Mouse (Mus musculus) frontal cortex, postnatal 10 days (tissue): ENCODE results near the gene Shisa7.
"Not testable (repeated sequence)": the region's sequence is repeated elsewhere in the genome, so short reads cannot be mapped to it uniquely, and the experiment has no call there.

Experiments used
- DNase-seq, 2 experiments: peaks; one replicate each; pipeline ENCODE4 v3.0.0; 2022; ENCODE audit warnings: low spot score in 2 of 2, mixed read lengths in 1 of 2

Shisa7 gene

DNA sequence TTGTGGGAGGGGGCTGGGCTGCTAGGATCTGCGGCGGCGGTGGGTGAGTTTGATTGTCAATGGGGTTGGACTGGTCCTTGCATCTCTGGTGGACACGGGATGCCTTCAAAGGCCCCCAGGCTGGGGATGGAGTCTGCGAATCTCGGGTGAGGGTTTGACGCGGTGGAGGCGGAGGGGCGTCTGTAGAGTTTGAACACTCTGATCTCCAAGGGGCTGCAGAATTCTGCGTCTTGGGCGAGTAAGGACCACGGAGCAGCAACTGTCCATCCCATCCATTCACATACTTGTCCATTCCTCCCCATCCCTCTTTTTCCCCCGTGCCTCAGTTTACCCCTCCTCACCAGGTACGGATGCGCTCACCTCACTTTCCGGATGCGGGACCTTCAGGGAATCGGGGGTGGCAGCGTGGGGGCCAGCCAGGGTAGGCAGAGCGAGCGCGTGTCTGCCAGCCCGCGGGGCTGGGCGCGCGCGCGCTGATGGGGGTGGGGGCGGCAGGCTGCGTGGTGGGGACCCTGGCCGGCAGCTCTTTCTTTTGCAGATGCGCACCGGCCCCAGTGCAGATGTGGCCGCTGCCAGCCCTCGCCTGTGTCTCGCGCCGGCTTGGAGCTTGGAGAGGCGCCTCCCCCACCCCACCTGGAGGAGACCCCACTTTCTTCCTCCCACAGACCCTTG is at the start of gene Shisa7:
TSS of gene Shisa7 (minus strand) at position 452 of the 672 bp plus-strand sequence.
- peak in 1 of 2 experiments; percentile 50 for DNase-seq

GRCm38 (mm10) chr7:4886680-4887079 is 42.2 kb upstream of the Shisa7 start:
- DNase-seq, result no peak

- not testable (repeated sequence) for DNase-seq
These were observed 34.5 kb upstream of the Shisa7 start for GRCm38 (mm10) chr7:4879036-4879435.

- no peak for DNase-seq
These were observed 33.7 kb upstream of the Shisa7 start for GRCm38 (mm10) chr7:4878186-4878585.

- DNase-seq, result no peak
These were observed 32.7 kb upstream of the Shisa7 start for GRCm38 (mm10) chr7:4877226-4877625.

DNA sequence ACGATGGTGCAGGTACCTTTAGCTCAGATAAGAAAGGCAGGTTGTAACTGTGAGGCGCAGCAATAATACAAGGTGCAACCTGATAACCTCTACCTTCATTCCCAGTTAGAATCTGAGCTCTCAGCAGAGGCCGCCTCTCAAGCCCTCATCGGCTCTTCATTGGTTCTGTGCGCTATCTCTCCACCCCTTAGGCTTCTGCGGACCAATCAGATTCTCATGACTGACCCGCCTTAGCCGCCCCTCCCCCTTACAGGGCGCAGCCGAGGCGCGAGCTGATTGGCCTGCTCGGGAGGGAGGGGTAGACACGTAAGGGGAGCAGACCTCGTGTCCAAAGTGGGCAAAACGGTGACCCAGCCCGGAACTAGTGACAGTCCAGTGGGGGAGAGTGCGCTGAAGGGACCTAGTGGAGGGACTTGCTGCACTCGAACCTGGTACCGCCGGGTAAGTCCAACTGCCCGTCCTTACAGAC is 32.3 kb upstream of the Shisa7 start, which contains the start of gene Isoc2a:
TSS of gene Isoc2a (plus strand) at position 401 of the 469 bp plus-strand sequence.
- DNase-seq, result peak; percentile 83 to 85

- no peak for DNase-seq
These were observed 25.6 kb upstream of the Shisa7 start, which contains the start of gene Isoc2b for GRCm38 (mm10) chr7:4870133-4870532. Isoc2b (minus strand) TSS chr7:4870258.

DNA sequence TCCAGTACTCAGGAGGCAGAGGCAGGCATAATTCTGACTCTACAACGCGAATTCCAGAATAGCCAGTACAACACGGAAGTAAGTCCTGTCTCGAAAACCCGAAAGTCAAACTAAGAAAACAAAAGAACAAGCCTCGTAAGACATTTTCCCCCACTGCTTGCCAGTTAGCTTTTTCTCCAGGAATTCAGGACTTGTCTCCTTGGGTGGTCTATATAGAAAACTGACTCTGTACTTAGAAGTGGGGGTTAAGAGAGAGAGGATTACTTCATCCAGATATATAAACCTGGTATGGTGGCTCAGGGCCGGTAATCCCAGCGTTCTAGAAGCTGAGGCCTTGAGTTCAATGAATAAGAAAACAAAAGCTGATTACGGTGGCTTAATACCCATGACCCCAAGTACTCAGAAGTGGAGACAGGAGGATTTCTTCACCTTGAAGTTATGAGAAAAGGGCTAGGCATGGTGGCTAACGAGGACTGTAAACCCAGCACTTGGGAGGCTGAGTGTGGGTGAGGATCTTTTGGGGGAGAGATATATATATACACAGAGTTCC is 22.2 kb upstream of the Shisa7 start:
- DNase-seq, result no peak

DNA sequence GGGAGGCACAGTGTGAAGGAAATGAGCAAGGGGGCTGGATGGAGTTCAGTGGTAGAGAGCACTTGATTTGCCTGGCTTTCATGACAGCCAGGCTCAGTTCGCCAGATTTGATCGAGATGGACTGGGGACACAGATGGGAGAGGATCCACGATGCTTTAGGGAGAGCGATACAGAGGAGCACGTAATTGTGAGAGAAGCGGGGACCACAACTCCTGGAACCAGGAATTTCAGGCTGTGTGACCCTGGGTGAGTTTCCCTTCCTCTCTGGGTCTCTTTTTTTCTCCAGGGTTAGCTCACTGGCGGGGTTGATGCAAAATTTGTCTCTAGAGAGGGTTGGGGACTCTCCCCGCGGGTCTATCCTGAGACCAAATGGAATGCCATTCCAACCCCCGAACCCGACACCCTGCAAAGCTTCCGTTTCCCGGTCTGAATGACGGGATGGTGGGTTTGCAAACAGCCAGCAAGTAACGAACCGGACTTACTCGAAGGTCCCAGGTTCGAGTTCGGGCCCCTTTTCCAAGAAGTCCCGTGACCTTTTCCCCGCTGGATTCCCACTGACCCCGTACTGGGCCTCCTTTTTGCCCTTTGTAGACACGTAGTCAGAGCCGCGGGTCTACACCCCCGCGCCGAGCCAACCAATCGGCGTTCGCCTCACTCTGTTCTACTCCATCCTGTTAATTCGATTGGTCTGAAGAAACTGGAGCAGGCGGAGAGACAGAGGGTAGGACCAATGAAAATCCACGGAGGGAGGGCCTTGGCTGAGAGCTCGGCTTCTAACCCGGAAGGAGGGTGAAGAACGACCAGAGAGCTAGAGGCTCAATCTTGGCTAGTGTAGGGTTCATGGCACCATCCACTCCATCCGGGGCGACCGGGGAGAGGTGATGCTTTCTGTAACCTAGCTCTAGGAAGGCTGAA is 21.3 kb upstream of the Shisa7 start:
- DNase-seq, result peak; percentile 93 to 96

GRCm38 (mm10) chr7:4865090-4865489 is 20.6 kb upstream of the Shisa7 start:
- DNase-seq, result peak in 1 of 2 experiments; percentile 39

GRCm38 (mm10) chr7:4864130-4864845 is 19.8 kb upstream of the Shisa7 start:
- no peak for DNase-seq

DNA sequence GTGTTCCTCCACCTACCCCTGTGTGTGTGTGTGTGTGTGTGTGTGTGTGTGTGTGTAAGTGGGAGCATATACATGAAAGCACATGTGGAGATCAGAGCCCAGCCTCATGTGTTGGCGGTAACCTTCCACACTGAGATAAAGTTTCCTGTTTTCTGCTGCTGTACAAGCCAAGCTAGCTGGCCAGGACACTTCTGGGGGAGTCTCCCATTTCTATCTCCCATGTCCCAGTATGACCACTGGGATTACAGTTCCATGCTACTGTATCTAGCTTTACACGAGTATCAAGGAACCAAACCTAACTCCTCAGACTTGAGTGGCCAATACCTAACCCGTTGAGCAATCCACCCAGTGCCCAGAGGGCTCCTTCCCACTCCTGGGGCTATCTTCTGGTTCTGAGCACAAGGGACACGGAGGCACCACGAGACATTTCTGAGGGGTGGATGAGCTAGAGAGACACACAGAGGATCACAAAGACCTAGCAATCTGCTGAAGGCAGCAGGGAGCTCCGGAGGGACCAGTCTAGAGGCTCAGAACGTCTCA is 19.1 kb upstream of the Shisa7 start:
- DNase-seq, result no peak

DNA sequence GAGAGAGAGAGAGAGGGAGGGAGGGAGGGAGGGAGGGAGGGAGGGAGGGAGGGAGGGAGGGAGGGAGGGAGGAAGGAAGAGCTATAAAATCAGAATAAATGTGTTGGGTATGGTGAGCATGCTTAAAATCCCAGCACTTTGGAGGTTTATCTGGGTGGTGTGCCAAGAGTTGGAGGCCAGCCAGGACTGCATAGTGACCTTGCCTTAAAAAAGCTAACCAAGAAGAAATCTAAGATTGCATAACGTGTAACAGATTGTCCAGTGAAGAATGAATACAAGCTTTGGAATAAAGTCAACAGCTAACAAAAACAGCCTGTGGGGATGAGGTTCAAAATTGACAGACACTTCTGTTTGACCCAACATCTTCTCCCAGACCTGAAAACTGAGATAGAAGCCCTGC is 18.5 kb upstream of the Shisa7 start:
- DNase-seq, result no peak

DNA sequence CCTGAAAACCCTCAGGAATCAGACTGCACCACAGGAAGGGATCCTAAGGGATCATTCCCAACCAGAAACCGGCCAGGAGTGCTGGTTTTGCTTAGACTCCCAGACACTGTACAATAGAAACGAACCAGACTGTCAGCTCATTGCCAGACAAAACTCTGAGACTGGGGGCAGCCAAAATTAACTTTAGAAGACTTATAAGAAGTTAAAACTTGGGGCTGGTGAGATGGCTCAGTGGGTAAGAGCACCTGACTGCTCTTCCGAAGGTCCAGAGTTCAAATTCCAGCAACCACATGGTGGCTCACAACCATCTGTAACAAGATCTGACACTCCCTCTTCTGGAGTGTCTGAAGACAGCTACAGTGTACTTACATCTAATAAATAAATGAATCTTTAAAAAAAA is 16.4 kb upstream of the Shisa7 start:
- not testable (repeated sequence) for DNase-seq

- DNase-seq, result no peak
These were observed 15.0 kb upstream of the Shisa7 start for GRCm38 (mm10) chr7:4859418-4859978.

GRCm38 (mm10) chr7:4857321-4857720 is 12.8 kb upstream of the Shisa7 start:
- no peak for DNase-seq

- no peak for DNase-seq
These were observed 12.0 kb upstream of the Shisa7 start for GRCm38 (mm10) chr7:4856508-4856907.

DNA sequence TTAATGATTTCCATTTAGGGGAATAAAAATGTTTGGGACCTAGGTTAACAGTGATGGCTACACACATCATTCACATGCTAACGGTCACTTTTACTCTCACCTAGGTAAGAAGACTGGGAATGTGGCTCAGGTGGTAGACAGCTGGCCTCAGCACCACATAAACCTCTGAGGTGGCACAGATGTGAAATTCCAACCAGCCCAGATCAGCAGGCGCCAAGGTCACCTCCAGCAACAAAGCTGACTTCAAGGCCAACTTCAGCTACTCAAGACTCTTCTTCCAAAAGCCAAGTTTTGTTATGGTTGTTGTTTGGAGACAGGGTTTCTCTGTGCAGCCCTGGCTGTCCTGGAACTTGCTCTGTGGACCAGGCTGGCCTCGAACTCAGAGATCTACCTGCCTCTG is 9.1 kb upstream of the Shisa7 start:
- DNase-seq, result no peak

GRCm38 (mm10) chr7:4851315-4851688 is 6.8 kb upstream of the Shisa7 start:
- no peak for DNase-seq

- DNase-seq, result no peak
These were observed 6.3 kb upstream of the Shisa7 start for GRCm38 (mm10) chr7:4850621-4851314.
